Mouse (Mus musculus): ENCODE measurements around the gene Ift81.

- no peak for TF ChIP-seq CTCF (IDR thresholded peaks at IDR 0.05)
- no peak for TF ChIP-seq EP300 (IDR thresholded peaks at IDR 0.05)
Observed at GRCm38 (mm10) chr5:122525238-122525931, 88.9 kb downstream of the Ift81 start.
